Mouse (Mus musculus) gastrocnemius, postnatal 4 days (tissue): ENCODE data around the gene Ier3. TPM values are rescaled to one million over a fixed set of nuclear protein-coding genes. Genes with fewer than 3 reads are reported as not detected.
"Not testable (repeated sequence)": the region's sequence is repeated elsewhere in the genome, so short reads cannot be mapped to it uniquely, and the experiment has no call there.

ENCODE experiments used
- DNase-seq, 2 experiments: peaks; one replicate each; pipeline ENCODE4 v3.0.0; 2021 to 2022; ENCODE audit warnings: low spot score in 2 of 2, mixed read lengths in 2 of 2
- total RNA-seq, 2 experiments: library from RNA; stranded (reverse); gene quantifications; 2 replicates each; pipeline ENCODE4 v1.2.3; 2021

The Ier3 gene
- total RNA-seq, 2 experiments from 2014 or later, result 11.1 to 13.1 TPM

- no peak for DNase-seq
These were observed 14.1 kb downstream of the Ier3 start for GRCm38 (mm10) chr17:35835424-35836140.

GRCm38 (mm10) chr17:35836178-35836965 is 14.9 kb downstream of the Ier3 start:
- DNase-seq, result peak in 1 of 2 experiments; percentile 84

GRCm38 (mm10) chr17:35836991-35837422 is 15.5 kb downstream of the Ier3 start:
- peak; percentile 74 to 90 for DNase-seq

- DNase-seq, result peak in 1 of 2 experiments; percentile 61
These were observed 16.0 kb downstream of the Ier3 start for GRCm38 (mm10) chr17:35837487-35837886.

- peak; percentile 94 to 96 for DNase-seq
These were observed 16.6 kb downstream of the Ier3 start, which contains the start of gene Tubb5 for GRCm38 (mm10) chr17:35838122-35838544. TSS of gene Tubb5 (minus strand) at chr17:35838306.

- no peak for DNase-seq
These were observed 17.1 kb downstream of the Ier3 start for GRCm38 (mm10) chr17:35838570-35838969.

- not testable (repeated sequence) for DNase-seq
These were observed 17.5 kb downstream of the Ier3 start for GRCm38 (mm10) chr17:35839002-35839401.

GRCm38 (mm10) chr17:35840561-35840960 is 19.1 kb downstream of the Ier3 start:
- no peak for DNase-seq

GRCm38 (mm10) chr17:35841076-35841950 is 19.8 kb downstream of the Ier3 start, which contains the start of gene Mdc1:
TSS of gene Mdc1 (plus strand) at chr17:35841515.
- DNase-seq, result peak; percentile 92 to 99

GRCm38 (mm10) chr17:35842006-35842405 is 20.5 kb downstream of the Ier3 start:
- DNase-seq, result no peak

GRCm38 (mm10) chr17:35843514-35843913 is 22.0 kb downstream of the Ier3 start:
- DNase-seq, result no peak

- DNase-seq, result no peak
These were observed 26.6 kb downstream of the Ier3 start for GRCm38 (mm10) chr17:35848112-35848511.

- no peak for DNase-seq
These were observed 29.5 kb downstream of the Ier3 start for GRCm38 (mm10) chr17:35850974-35851373.

- DNase-seq, result no peak
These were observed 37.9 kb downstream of the Ier3 start for GRCm38 (mm10) chr17:35859371-35859770.

GRCm38 (mm10) chr17:35859835-35860234 is 38.4 kb downstream of the Ier3 start:
- DNase-seq, result no peak

GRCm38 (mm10) chr17:35860831-35861197 is 39.3 kb downstream of the Ier3 start:
- DNase-seq, result no peak

- DNase-seq, result peak; percentile 79 to 92
These were observed 39.8 kb downstream of the Ier3 start, which contains the start of gene Nrm for GRCm38 (mm10) chr17:35861198-35861857. TSS of gene Nrm (plus strand) at chr17:35861318.

- DNase-seq, result no peak
These were observed 43.4 kb downstream of the Ier3 start for GRCm38 (mm10) chr17:35864832-35865353.

GRCm38 (mm10) chr17:35865481-35866280 is 44.2 kb downstream of the Ier3 start, which contains the start of gene Ppp1r18:
TSS of gene Ppp1r18 (plus strand) at chr17:35865593.
- peak; percentile 82 to 89 for DNase-seq
